Mouse (Mus musculus) MEL (cell line): Measurements from ENCODE around the gene Zfp644. TPM values are rescaled to one million over a fixed set of nuclear protein-coding genes. Genes with fewer than 3 reads are reported as not detected.

Source experiments
- DNase-seq: peaks from one replicate; pipeline ENCODE4 v3.0.0; 2011; ENCODE audit warnings: low read depth, low spot score
- H3K27ac ChIP-seq: 2 replicates; pipeline ENCODE4 v1.5.1; 2012; ENCODE audit warnings: low read depth, mild to moderate bottlenecking, control low read depth, low read length, moderate library complexity; ENCODE audit not compliant: control insufficient read depth
- H3K27me3 ChIP-seq, 2 experiments: fragments of 150-350 bp in 1 of 2; sonication (generic) in 1 of 2; 2 replicates each; pipeline ENCODE4 v1.6.1; 2012; ENCODE audit warnings: low read length in 2 of 2, mild to moderate bottlenecking in 2 of 2, improper control_type of control experiment in 1 of 2, moderate library complexity in 1 of 2; ENCODE audit not compliant: insufficient read depth in 2 of 2, control insufficient read depth in 1 of 2
- H3K36me3 ChIP-seq, 2 experiments: 2 replicates each; pipeline ENCODE4 v1.6.1; 2012 to 2014; ENCODE audit warnings: low read length in 2 of 2, improper control_type of control experiment in 1 of 2, inconsistent platforms in 1 of 2, mild to moderate bottlenecking in 1 of 2; ENCODE audit not compliant: insufficient read depth in 2 of 2, control insufficient read depth in 1 of 2
- H3K4me1 ChIP-seq, 2 experiments: fragments of 150-350 bp in 1 of 2; sonication (generic) in 1 of 2; 2 replicates each; pipeline ENCODE4 v1.6.1; 2012; ENCODE audit warnings: low read length in 2 of 2, improper control_type of control experiment in 1 of 2, mild to moderate bottlenecking in 1 of 2; ENCODE audit not compliant: insufficient read depth in 2 of 2, control insufficient read depth in 1 of 2
- H3K4me3 ChIP-seq, 2 experiments: fragments of 150-350 bp in 1 of 2; sonication (generic) in 1 of 2; 2 replicates each; pipeline ENCODE4 v1.5.1; 2012; ENCODE audit warnings: low read depth in 2 of 2, low read length in 2 of 2, mild to moderate bottlenecking in 2 of 2, moderate library complexity in 2 of 2, control low read depth in 1 of 2, improper control_type of control experiment in 1 of 2; ENCODE audit not compliant: control insufficient read depth in 1 of 2, insufficient read depth in 1 of 2
- H3K79me2 ChIP-seq: 2 replicates; pipeline ENCODE4 v1.6.1; 2012; ENCODE audit warnings: mild to moderate bottlenecking, low read length, moderate library complexity; ENCODE audit not compliant: control insufficient read depth, poor library complexity, insufficient read depth
- H3K9ac ChIP-seq: 2 replicates; pipeline ENCODE4 v1.6.1; 2012; ENCODE audit warnings: low read depth, mild to moderate bottlenecking, control low read depth, low read length, moderate library complexity; ENCODE audit not compliant: control insufficient read depth, poor library complexity, severe bottlenecking
- H3K9me3 ChIP-seq: fragments of 150-350 bp; sonication (generic); replicated peaks from 2 replicates; pipeline ENCODE4 v1.6.1; 2012; ENCODE audit warnings: mild to moderate bottlenecking, low read length, improper control_type of control experiment, moderate library complexity; ENCODE audit not compliant: insufficient read depth
- CHD1 ChIP-seq: IDR thresholded peaks from 2 replicates; pipeline ENCODE4 v1.6.1; 2012; ENCODE audit warnings: low read depth, mild to moderate bottlenecking, inconsistent platforms, low read length, improper control_type of control experiment
- CTCF ChIP-seq, 3 experiments: IDR thresholded peaks in 2 of 3; conservative IDR thresholded peaks in 1 of 3; 2 replicates each; pipeline ENCODE4 v1.5.1; 2011 to 2012; ENCODE audit warnings: low read length in 3 of 3, low read depth in 2 of 3, mild to moderate bottlenecking in 2 of 3, improper control_type of control experiment in 1 of 3, inconsistent platforms in 1 of 3, mixed read lengths in 1 of 3, moderate library complexity in 1 of 3; ENCODE audit not compliant: control insufficient read depth in 1 of 3, insufficient read depth in 1 of 3, poor library complexity in 1 of 3, severe bottlenecking in 1 of 3
- E2F4 ChIP-seq: IDR thresholded peaks from 2 replicates; pipeline ENCODE4 v1.6.1; 2011; ENCODE audit warnings: low read depth, low read length, improper control_type of control experiment, borderline replicate concordance
- EP300 ChIP-seq, 2 experiments: IDR thresholded peaks; 2 replicates each; pipeline ENCODE4 v1.6.1; 2011; ENCODE audit warnings: improper control_type of control experiment in 2 of 2, low read length in 2 of 2, low read depth in 1 of 2, mild to moderate bottlenecking in 1 of 2
- ETS1 ChIP-seq: IDR thresholded peaks from 2 replicates; pipeline ENCODE4 v1.6.1; 2012; ENCODE audit warnings: low read depth, mild to moderate bottlenecking, inconsistent platforms, low read length, improper control_type of control experiment, moderate library complexity
- GABPA ChIP-seq: IDR thresholded peaks from 2 replicates; pipeline ENCODE4 v1.6.1; 2012; ENCODE audit warnings: low read depth, mild to moderate bottlenecking, inconsistent platforms, low read length, improper control_type of control experiment, moderate library complexity
- GATA1 ChIP-seq: IDR thresholded peaks from 2 replicates; pipeline ENCODE4 v1.6.1; 2011; ENCODE audit warnings: low read depth, low read length, improper control_type of control experiment
- HCFC1 ChIP-seq: IDR thresholded peaks from 2 replicates; pipeline ENCODE4 v1.6.1; 2012; ENCODE audit warnings: low read depth, mild to moderate bottlenecking, inconsistent platforms, low read length, improper control_type of control experiment, moderate library complexity
- JUND ChIP-seq: IDR thresholded peaks from 2 replicates; pipeline ENCODE4 v1.6.1; 2011; ENCODE audit warnings: low read depth, mild to moderate bottlenecking, improper control_type of control experiment, low read length
- KAT2A ChIP-seq: conservative IDR thresholded peaks from 2 replicates; pipeline ENCODE4 v1.6.1; 2012; ENCODE audit warnings: low read depth, low read length, improper control_type of control experiment, inconsistent platforms
- MAX ChIP-seq: IDR thresholded peaks from 2 replicates; pipeline ENCODE4 v1.6.1; 2011; ENCODE audit warnings: low read length, improper control_type of control experiment
- MAZ ChIP-seq: IDR thresholded peaks from 2 replicates; pipeline ENCODE4 v1.6.1; 2012; ENCODE audit warnings: low read depth, mild to moderate bottlenecking, inconsistent platforms, low read length, improper control_type of control experiment
- MEF2A ChIP-seq: IDR thresholded peaks from 2 replicates; pipeline ENCODE4 v1.6.1; 2014; ENCODE audit warnings: low read depth, mild to moderate bottlenecking, inconsistent platforms, low read length, improper control_type of control experiment; ENCODE audit not compliant: poor library complexity, insufficient replicate concordance, severe bottlenecking; ENCODE audit errors: extremely low read depth
- MXI1 ChIP-seq: IDR thresholded peaks from 2 replicates; pipeline ENCODE4 v1.6.1; 2011; ENCODE audit warnings: mild to moderate bottlenecking, low read depth, low read length, improper control_type of control experiment
- MYB ChIP-seq: IDR thresholded peaks from 2 replicates; pipeline ENCODE4 v1.6.1; 2011; ENCODE audit warnings: mild to moderate bottlenecking, low read depth, low read length, improper control_type of control experiment
- MYC ChIP-seq: IDR thresholded peaks from 2 replicates; pipeline ENCODE4 v1.6.1; 2011; ENCODE audit warnings: low read depth, mild to moderate bottlenecking, low read length, improper control_type of control experiment, moderate library complexity
- NELFE ChIP-seq: IDR thresholded peaks from 2 replicates; pipeline ENCODE4 v1.6.1; 2011; ENCODE audit warnings: low read depth, low read length, improper control_type of control experiment
- NRF1 ChIP-seq: IDR thresholded peaks from 2 replicates; pipeline ENCODE4 v1.6.1; 2014; ENCODE audit warnings: low read depth, mild to moderate bottlenecking, inconsistent platforms, low read length, improper control_type of control experiment, moderate library complexity; ENCODE audit not compliant: poor library complexity, insufficient read depth, severe bottlenecking
- POLR2A ChIP-seq, 2 experiments: IDR thresholded peaks; 2 replicates each; pipeline ENCODE4 v1.6.1; 2011 to 2012; ENCODE audit warnings: low read length in 2 of 2, mild to moderate bottlenecking in 2 of 2, control low read depth in 1 of 2, improper control_type of control experiment in 1 of 2, low read depth in 1 of 2, moderate library complexity in 1 of 2; ENCODE audit not compliant: control insufficient read depth in 1 of 2, insufficient read depth in 1 of 2, poor library complexity in 1 of 2
- POLR2AphosphoS2 ChIP-seq: IDR thresholded peaks from 2 replicates; pipeline ENCODE4 v1.6.1; 2011; ENCODE audit warnings: low read length, improper control_type of control experiment
- POLR2AphosphoS5 ChIP-seq: IDR thresholded peaks from 2 replicates; pipeline ENCODE4 v1.6.1; 2012; ENCODE audit warnings: low read depth, borderline replicate concordance, mild to moderate bottlenecking, inconsistent platforms, low read length, moderate library complexity, mixed read lengths
- RAD21 ChIP-seq: IDR thresholded peaks from 2 replicates; pipeline ENCODE4 v1.6.1; 2011; ENCODE audit warnings: mild to moderate bottlenecking, low read depth, low read length, improper control_type of control experiment
- SIN3A ChIP-seq: IDR thresholded peaks from 2 replicates; pipeline ENCODE4 v1.6.1; 2012; ENCODE audit warnings: low read length, improper control_type of control experiment, inconsistent platforms
- SMC3 ChIP-seq: IDR thresholded peaks from 2 replicates; pipeline ENCODE4 v1.6.1; 2011; ENCODE audit warnings: low read depth, low read length, improper control_type of control experiment
- TAL1 ChIP-seq: IDR thresholded peaks from 2 replicates; pipeline ENCODE4 v1.6.1; 2012; ENCODE audit warnings: mild to moderate bottlenecking, inconsistent platforms, low read length, moderate library complexity, mixed read lengths
- TBP ChIP-seq: IDR thresholded peaks from 2 replicates; pipeline ENCODE4 v1.8.0; 2011; ENCODE audit warnings: low read depth, low read length, improper control_type of control experiment
- TCF12 ChIP-seq: IDR thresholded peaks from 2 replicates; pipeline ENCODE4 v1.6.1; 2014; ENCODE audit warnings: low read depth, mild to moderate bottlenecking, inconsistent platforms, low read length, improper control_type of control experiment, moderate library complexity
- UBTF ChIP-seq: IDR thresholded peaks from 2 replicates; pipeline ENCODE4 v1.6.1; 2012; ENCODE audit warnings: low read depth, mild to moderate bottlenecking, inconsistent platforms, low read length, improper control_type of control experiment, moderate library complexity, borderline replicate concordance; ENCODE audit not compliant: insufficient read depth
- USF1 ChIP-seq: IDR thresholded peaks from 2 replicates; pipeline ENCODE4 v1.6.1; 2014; ENCODE audit warnings: low read depth, mild to moderate bottlenecking, inconsistent platforms, low read length, improper control_type of control experiment, moderate library complexity
- ZC3H11A ChIP-seq: IDR thresholded peaks from 2 replicates; pipeline ENCODE4 v1.6.1; 2012; ENCODE audit warnings: low read depth, mild to moderate bottlenecking, inconsistent platforms, low read length, improper control_type of control experiment
- ZKSCAN1 ChIP-seq: IDR thresholded peaks from 2 replicates; pipeline ENCODE4 v1.6.1; 2012; ENCODE audit warnings: low read depth, mild to moderate bottlenecking, inconsistent platforms, low read length, improper control_type of control experiment, moderate library complexity
- ZMIZ1 ChIP-seq: IDR thresholded peaks from 2 replicates; pipeline ENCODE4 v1.6.1; 2012; ENCODE audit warnings: low read depth, mild to moderate bottlenecking, inconsistent platforms, low read length, improper control_type of control experiment, moderate library complexity
- ZNF384 ChIP-seq: IDR thresholded peaks from 2 replicates; pipeline ENCODE4 v1.6.1; 2012; ENCODE audit warnings: low read depth, mild to moderate bottlenecking, inconsistent platforms, low read length, improper control_type of control experiment
- polyA plus RNA-seq, 2 experiments: library from polyadenylated mRNA; stranded (reverse) in 1 of 2; unstranded in 1 of 2; fragments of >175 nt in 1 of 2; fragments of >200 nt in 1 of 2; gene quantifications; 2 replicates each; pipeline versions ENCODE4 v1.2.1 to v1.2.4; 2012; ENCODE audit warnings: low replicate concordance in 2 of 2, low read depth in 1 of 2; ENCODE audit not compliant: insufficient read length in 2 of 2, insufficient read depth in 1 of 2, missing spikeins in 1 of 2
- total RNA-seq: library from RNA; depleted of rRNA; stranded (reverse); fragments of 300-350 nt; gene quantifications from 2 replicates; pipeline ENCODE4 v1.2.3, GENCODE M21; 2012

Gene Zfp644
- total and polyA plus RNA-seq, 3 experiments = 23.4 to 72.3 (median 34.4) TPM

GRCm38 (mm10) chr5:106706363-106706762, 9.3 kb upstream of the Zfp644 start (continued):
- TF ChIP-seq ETS1 (peak; percentile 57), POLR2A (IDR thresholded peaks at IDR 0.05; ENCODE audit: control insufficient read depth in 1 of 2, insufficient read depth in 1 of 2, low read depth in 1 of 2, low read length in 2 of 2, poor library complexity in 1 of 2) (no peak), MXI1 (no peak), KAT2A (no peak), SIN3A (peak; percentile 32; the same call in 1 of the 2 replicates), ZKSCAN1 (no peak), TCF12 (0 out of 2 replicates have a peak, but pooled peaks have one; percentile 32), MAZ (no peak), ZMIZ1 (no peak), EP300 (IDR thresholded peaks at IDR 0.05; ENCODE audit: low read depth in 1 of 2, low read length in 2 of 2) (no peak; a peak in 1 of 4 replicates), MEF2A (no peak), ZC3H11A (no peak), E2F4 (no peak), ZNF384 (no peak), MYB (0 out of 2 replicates have a peak, but pooled peaks have one; percentile 29), TAL1 (no peak)

- peak; percentile 91 for DNase-seq
- H3K4me3 ChIP-seq = peak overlapping the region; percentile 13 to 14; a peak in 2 of 4 replicates
- H3K79me2 ChIP-seq = no peaks in the 10 kb centered on the region
- peak overlapping the region; percentile 86 for H3K27ac ChIP-seq
- H3K36me3 ChIP-seq = peaks cover 0 to 36% of the 10 kb centered on the region in 2 experiments; a peak in 2 of 4 replicates
- peaks cover 29 to 30% of the 10 kb centered on the region in 2 experiments for H3K4me1 ChIP-seq
- no peaks in the 10 kb centered on the region for H3K27me3 ChIP-seq
- no peaks in the 10 kb centered on the region for H3K9me3 ChIP-seq
- H3K9ac ChIP-seq = no peak overlapping the region
- TF ChIP-seq GATA1 = peak; percentile 92
- no peak for TF ChIP-seq NRF1
- 0 out of 2 replicates have a peak, but pooled peaks have one; percentile 27 for TF ChIP-seq MAZ
- TF ChIP-seq HCFC1 = no peak
- TF ChIP-seq E2F4 = no peak
- TF ChIP-seq SIN3A = peak; percentile 79
- no peak for TF ChIP-seq NELFE
- no peak for TF ChIP-seq JUND
- no peak for TF ChIP-seq POLR2AphosphoS2
- TF ChIP-seq ZMIZ1 = no peak
- TF ChIP-seq MEF2A = no peak
- TF ChIP-seq TCF12 = peak; percentile 95
- no peak for TF ChIP-seq SMC3
- TF ChIP-seq UBTF = no peak
- TF ChIP-seq CTCF (IDR thresholded peaks at IDR 0.05 in 2 of 3, conservative IDR thresholded peaks at IDR 0.05 in 1 of 3; ENCODE audit: control insufficient read depth in 1 of 3, insufficient read depth in 1 of 3, low read depth in 2 of 3, low read length in 3 of 3, poor library complexity in 1 of 3, severe bottlenecking in 1 of 3) = no peak
- TF ChIP-seq EP300 (IDR thresholded peaks at IDR 0.05; ENCODE audit: low read depth in 1 of 2, low read length in 2 of 2) = peak; percentile 95 to 96
- no peak for TF ChIP-seq POLR2AphosphoS5
- no peak for TF ChIP-seq ZNF384
- TF ChIP-seq GABPA = no peak
- TF ChIP-seq MXI1 = no peak
- TF ChIP-seq TAL1 = peak; percentile 83
- TF ChIP-seq CHD1 = no peak
- TF ChIP-seq MYC = no peak; the same call in 1 of the 2 replicates
- no peak for TF ChIP-seq ZKSCAN1
- no peak for TF ChIP-seq ZC3H11A
- no peak for TF ChIP-seq RAD21
- no peak for TF ChIP-seq MAX
- no peak for TF ChIP-seq TBP
- TF ChIP-seq USF1 = no peak; the same call in 1 of the 2 replicates
Observed at GRCm38 (mm10) chr5:106705162-106705561, 8.1 kb upstream of the Zfp644 start.
